In the genomic region with DNA sequence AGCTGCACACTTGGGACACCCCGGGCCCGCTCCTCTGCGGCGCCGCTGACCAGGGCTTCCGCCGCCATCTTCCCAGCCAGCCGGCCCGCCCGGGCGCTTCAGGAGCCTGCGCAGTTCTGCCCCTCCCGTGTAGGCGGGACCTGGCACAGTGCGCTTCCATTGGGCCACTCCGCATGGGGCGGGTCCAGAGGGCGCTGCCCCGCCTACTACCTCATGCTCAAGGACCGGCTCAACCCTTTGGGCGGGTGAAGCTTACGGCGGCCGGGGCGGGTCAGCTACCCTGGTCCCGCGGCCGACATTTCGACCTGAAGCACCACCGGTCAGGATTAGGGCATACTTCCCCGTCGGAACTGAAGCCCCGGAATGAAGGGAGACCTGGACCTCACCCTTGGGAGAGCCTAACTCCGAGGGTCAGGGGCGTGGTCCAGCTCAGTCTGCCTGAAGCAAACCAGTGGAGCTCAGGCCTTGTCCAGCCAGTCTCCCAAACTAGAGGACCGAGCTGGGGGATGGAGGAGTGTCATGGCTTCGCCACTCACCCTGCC, we compare ENCODE assay signal across 7 mouse cellular contexts. TPM values are rescaled to one million over a fixed set of nuclear protein-coding genes. Genes with fewer than 3 reads are reported as not detected.
DNase-seq lines count a peak whose midpoint lies in the region; ATAC-seq and TF ChIP-seq lines count a peak whose summit lies in the region.

A gene (minus strand): TSS at position 122 of the 542 bp plus-strand sequence.

- TF ChIP-seq CTCF in intestine, postnatal 0 days (IDR thresholded peaks at IDR 0.05; ENCODE audit: low read depth), result peak; percentile 19; the same call in 1 of the 2 replicates
- TF ChIP-seq CTCF in small intestine, adult 2 months (IDR thresholded peaks at IDR 0.05; ENCODE audit: extremely low read depth, insufficient read length, insufficient replicate concordance, low read depth, low read length), result no peak

- H3K36me3 ChIP-seq in embryonic facial prominence, embryonic 10.5 days (replicated peaks), result no peaks in the 10 kb centered on the region
- H3K36me3 ChIP-seq in intestine, postnatal 0 days (ENCODE audit: control insufficient read depth, insufficient read depth), result no peaks in the 10 kb centered on the region
- no peaks in the 10 kb centered on the region for H3K36me3 ChIP-seq in midbrain, embryonic 12.5 days
- no peaks in the 10 kb centered on the region for H3K36me3 ChIP-seq in small intestine, adult 2 months (ENCODE audit: control insufficient read depth, insufficient read depth, low read length)

- DNase-seq in adrenal gland, postnatal 10 days, result peak; percentile 99
- peak; percentile 98 for DNase-seq in embryonic facial prominence, embryonic 10.5 days (ENCODE audit: low spot score)
- DNase-seq in gonadal fat pad, adult 2 months (ENCODE audit: low read depth), result peak; percentile 45
- peak; percentile 99 for DNase-seq in left cerebral cortex, postnatal 4 days

- ATAC-seq in intestine, postnatal 0 days, result peak; percentile 99
- ATAC-seq in midbrain, embryonic 12.5 days (ENCODE audit: low FRiP score, low read depth), result peak; percentile 100

- peak within 1 kb of the TSS; percentile 92 for H3K9ac ChIP-seq in intestine, postnatal 0 days (ENCODE audit: low read depth, low read length)
- peak within 1 kb of the TSS; percentile 85 for H3K9ac ChIP-seq in midbrain, embryonic 12.5 days (replicated peaks)

- WGBS in embryonic facial prominence, embryonic 10.5 days, result under 1% methylated on average over 37 of the region's 37 CpGs
- WGBS in intestine, postnatal 0 days, result under 1% methylated on average over 36 of the region's 37 CpGs
- under 1% methylated on average over 37 of the region's 37 CpGs for WGBS in midbrain, embryonic 12.5 days
- under 1% methylated on average over 37 of the region's 37 CpGs for WGBS in small intestine, adult 2 months

- H3K4me1 ChIP-seq in embryonic facial prominence, embryonic 10.5 days, result peaks cover 27% of the 10 kb centered on the region
- H3K4me1 ChIP-seq in intestine, postnatal 0 days (replicated peaks; ENCODE audit: control insufficient read depth, insufficient read depth, low read length), result peaks cover 6% of the 10 kb centered on the region; the same call in 1 of the 2 replicates
- peaks cover 32% of the 10 kb centered on the region for H3K4me1 ChIP-seq in midbrain, embryonic 12.5 days
- H3K4me1 ChIP-seq in small intestine, adult 2 months (ENCODE audit: control insufficient read depth, insufficient read depth, insufficient read length, low read length), result peaks cover 17% of the 10 kb centered on the region

- peak within 1 kb of the TSS; percentile 98 for H3K4me3 ChIP-seq in embryonic facial prominence, embryonic 10.5 days
- H3K4me3 ChIP-seq in intestine, postnatal 0 days (ENCODE audit: low read depth, low read length), result peak within 1 kb of the TSS; percentile 99
- peak within 1 kb of the TSS; percentile 83 for H3K4me3 ChIP-seq in midbrain, embryonic 12.5 days
- H3K4me3 ChIP-seq in small intestine, adult 2 months (ENCODE audit: low read depth, low read length), result peak within 1 kb of the TSS; percentile 80

- H3K4me2 ChIP-seq in intestine, postnatal 0 days (replicated peaks; ENCODE audit: low read depth), result peak within 1 kb of the TSS; percentile 91
- H3K4me2 ChIP-seq in midbrain, embryonic 12.5 days (replicated peaks), result peak within 1 kb of the TSS; percentile 96

- H3K27me3 ChIP-seq in embryonic facial prominence, embryonic 10.5 days (replicated peaks; ENCODE audit: low read depth, poor library complexity, severe bottlenecking), result no peaks in the 10 kb centered on the region
- no peaks in the 10 kb centered on the region for H3K27me3 ChIP-seq in intestine, postnatal 0 days (replicated peaks; ENCODE audit: control insufficient read depth, insufficient read depth, low read length)
- no peaks in the 10 kb centered on the region for H3K27me3 ChIP-seq in midbrain, embryonic 12.5 days
- H3K27me3 ChIP-seq in small intestine, adult 2 months (ENCODE audit: control insufficient read depth, insufficient read depth, low read length), result no peaks in the 10 kb centered on the region

- intact Hi-C loops in left cerebral cortex, postnatal 4 days (cut with DNase I), result no loop called here

- TF ChIP-seq POLR2A in small intestine, adult 2 months (IDR thresholded peaks at IDR 0.05; ENCODE audit: low read depth, low read length), result peak; percentile 90

- peak within 1 kb of the TSS; percentile 88 for H3K27ac ChIP-seq in embryonic facial prominence, embryonic 10.5 days (replicated peaks)
- peak within 1 kb of the TSS; percentile 57 for H3K27ac ChIP-seq in intestine, postnatal 0 days (ENCODE audit: low read depth, low read length)
- H3K27ac ChIP-seq in midbrain, embryonic 12.5 days (replicated peaks), result peak within 1 kb of the TSS; percentile 50
- H3K27ac ChIP-seq in small intestine, adult 2 months (ENCODE audit: insufficient read depth, low read depth, low read length), result no peak within 1 kb of the TSS

- no peaks in the 10 kb centered on the region for H3K9me3 ChIP-seq in embryonic facial prominence, embryonic 10.5 days
- no peaks in the 10 kb centered on the region for H3K9me3 ChIP-seq in intestine, postnatal 0 days (ENCODE audit: control insufficient read depth)
- H3K9me3 ChIP-seq in midbrain, embryonic 12.5 days, result no peaks in the 10 kb centered on the region

RNA-seq across cellular contexts. Expression of the gene that starts here (rescaled TPM):
- total RNA-seq in adrenal gland, postnatal 10 days (2021), result 10 to 100 TPM; 80.3 to 85.7 TPM
- polyA plus RNA-seq in embryonic facial prominence, embryonic 10.5 days (2016; fragmentation: Nextera tagmentation; extraction: Ambion mirVana), result 80.6 and 85.5 TPM in 2 replicates
- polyA plus RNA-seq in gonadal fat pad, adult 2 months (2012; rRNA removed), result 127 and 142 TPM in 2 replicates
- polyA plus RNA-seq in intestine, postnatal 0 days (2015; fragmentation: Nextera tagmentation; extraction: Ambion mirVana), result 22.2 and 24.2 TPM in 2 replicates
- total RNA-seq in left cerebral cortex, postnatal 4 days (2021), result 100 to 1,000 TPM; 192 to 235 TPM
- 91.7 and 94.0 TPM in 2 replicates for polyA plus RNA-seq in midbrain, embryonic 12.5 days (2016; fragmentation: Nextera tagmentation; extraction: Ambion mirVana)
- 123 and 189 TPM in 2 replicates for polyA plus RNA-seq in small intestine, adult 2 months (2012; rRNA removed)

Comparison
In these comparisons a context has a peak if more than half of its experiments do, and no peak if none do; other contexts are left out.
1. DNase-seq: peak in every context shown above with its lines; median percentile 99 in adrenal gland, postnatal 10 days; 99 in left cerebral cortex, postnatal 4 days; 98 in embryonic facial prominence, embryonic 10.5 days; 45 in gonadal fat pad, adult 2 months.